Mouse (Mus musculus): ENCODE data around the gene Hoxb8. TPM values are rescaled to one million over a fixed set of nuclear protein-coding genes. Genes with fewer than 3 reads are reported as not detected.

Hoxb8 gene
- polyA plus RNA-seq, 2 experiments from 2014 or later = not detected

- peak; percentile 27 for ATAC-seq
These were observed 5.2 kb downstream of the Hoxb8 start for GRCm38 (mm10) chr11:96286739-96287385.

- ATAC-seq = no peak
These were observed 5.7 kb downstream of the Hoxb8 start for GRCm38 (mm10) chr11:96287411-96287810.

- no peak for ATAC-seq
These were observed 6.9 kb downstream of the Hoxb8 start for GRCm38 (mm10) chr11:96288455-96289221.

GRCm38 (mm10) chr11:96289293-96289692 is 7.6 kb downstream of the Hoxb8 start:
- ATAC-seq = no peak

- ATAC-seq = no peak
These were observed 8.1 kb downstream of the Hoxb8 start for GRCm38 (mm10) chr11:96289837-96290236.

GRCm38 (mm10) chr11:96290705-96291355 is 9.1 kb downstream of the Hoxb8 start:
- no peak for ATAC-seq

GRCm38 (mm10) chr11:96291681-96292564 is 10.2 kb downstream of the Hoxb8 start, which contains the start of gene Hoxb6:
Hoxb6 (plus strand) TSS chr11:96292476.
- no peak for ATAC-seq

GRCm38 (mm10) chr11:96292565-96293301 is 11.0 kb downstream of the Hoxb8 start:
- ATAC-seq = no peak

GRCm38 (mm10) chr11:96293302-96293921 is 11.7 kb downstream of the Hoxb8 start:
- no peak for ATAC-seq

GRCm38 (mm10) chr11:96294245-96295091 is 12.8 kb downstream of the Hoxb8 start:
- peak; percentile 57 for ATAC-seq

GRCm38 (mm10) chr11:96295092-96295835 is 13.6 kb downstream of the Hoxb8 start:
- ATAC-seq = no peak

- ATAC-seq = no peak
These were observed 15.3 kb downstream of the Hoxb8 start for GRCm38 (mm10) chr11:96296997-96297396.

- ATAC-seq = no peak
These were observed 15.7 kb downstream of the Hoxb8 start for GRCm38 (mm10) chr11:96297428-96297827.

- ATAC-seq = no peak
These were observed 16.4 kb downstream of the Hoxb8 start for GRCm38 (mm10) chr11:96297968-96298635.

GRCm38 (mm10) chr11:96298895-96299667 is 17.4 kb downstream of the Hoxb8 start:
- no peak for ATAC-seq

GRCm38 (mm10) chr11:96299781-96300180 is 18.1 kb downstream of the Hoxb8 start:
- ATAC-seq = no peak

- no peak for ATAC-seq
These were observed 18.8 kb downstream of the Hoxb8 start for GRCm38 (mm10) chr11:96300354-96301063.

GRCm38 (mm10) chr11:96301064-96301431 is 19.3 kb downstream of the Hoxb8 start:
- no peak for ATAC-seq
